Mouse (Mus musculus): ENCODE measurements around the gene Parg.
"Not testable (repeated sequence)": the region's sequence is repeated elsewhere in the genome, so short reads cannot be mapped to it uniquely, and the experiment has no call there.

Parg gene

DNA sequence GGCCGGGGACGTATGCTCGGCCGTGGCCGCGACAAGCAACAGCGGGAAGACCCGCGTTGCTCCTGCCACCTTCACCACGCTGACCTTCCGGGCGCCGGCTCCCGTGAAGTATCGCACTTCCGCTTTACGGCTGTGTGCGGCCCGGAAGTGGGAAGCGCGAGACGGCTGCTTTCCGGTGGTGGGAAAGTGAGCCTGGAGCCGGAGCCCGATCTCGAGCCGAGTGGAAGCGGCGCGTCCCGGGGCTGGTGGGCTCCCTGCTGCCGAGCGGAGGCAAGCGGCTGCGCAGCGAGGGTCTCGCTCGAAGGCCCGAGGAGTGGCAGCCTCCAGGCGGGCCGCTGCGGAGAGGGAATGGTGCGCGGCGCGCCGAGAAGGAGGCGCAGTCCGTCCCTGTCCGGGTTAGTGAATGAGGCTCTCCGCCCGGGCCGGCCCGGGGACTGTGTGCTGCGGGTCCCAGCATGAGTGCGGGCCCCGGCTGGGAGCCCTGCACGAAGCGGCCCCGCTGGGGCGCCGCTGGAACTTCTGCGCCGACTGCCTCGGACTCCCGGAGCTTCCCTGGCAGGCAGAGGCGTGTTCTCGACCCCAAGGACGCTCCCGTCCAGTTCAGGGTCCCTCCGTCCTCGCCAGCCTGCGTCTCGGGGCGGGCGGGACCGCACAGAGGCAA lies at the start of gene Parg, which contains the start of gene Timm23:
Gene Parg, plus strand, starts transcription at position 159 of the 661 bp plus-strand sequence.
Gene Timm23, minus strand, starts transcription at position 108 of the 661 bp plus-strand sequence.
- DNase-seq (ENCODE audit: low read depth, low spot score): peak; percentile 90

DNA sequence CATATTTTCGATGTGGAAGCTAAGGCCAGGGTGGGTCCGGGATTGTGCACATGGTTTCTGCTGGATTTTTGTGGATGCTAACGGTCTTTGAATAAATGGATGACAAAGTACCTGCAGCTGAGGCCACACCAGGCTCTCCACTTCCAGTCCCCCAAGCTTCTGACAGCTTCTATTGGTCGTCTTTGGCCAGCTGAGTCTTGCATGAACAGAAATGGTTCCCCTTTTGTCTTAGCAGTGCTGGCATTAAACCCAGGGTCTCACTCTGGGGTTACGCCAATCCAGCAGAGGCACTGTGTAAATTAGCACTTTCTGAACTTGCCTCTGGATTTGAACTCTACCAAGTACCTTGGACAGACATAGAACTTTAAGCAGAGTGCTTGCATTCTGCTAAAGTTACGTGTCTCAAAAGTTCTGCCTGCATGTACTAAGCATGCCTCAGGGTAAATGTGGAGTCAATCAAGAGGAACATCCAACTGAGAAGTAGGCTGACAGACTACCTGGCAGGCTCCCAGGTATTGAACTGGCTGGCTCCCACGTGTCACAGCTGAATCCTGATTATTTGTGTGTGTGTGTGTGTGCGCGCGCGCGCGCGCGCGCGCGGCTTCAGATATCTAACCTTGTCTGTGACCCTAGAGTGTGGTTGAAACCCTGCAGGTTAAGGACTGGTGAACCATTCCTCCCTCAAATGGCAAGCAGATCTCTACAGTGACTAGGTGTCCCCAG lies 49.3 kb upstream of the Parg start:
- no peak for DNase-seq (ENCODE audit: low read depth, low spot score)

DNA sequence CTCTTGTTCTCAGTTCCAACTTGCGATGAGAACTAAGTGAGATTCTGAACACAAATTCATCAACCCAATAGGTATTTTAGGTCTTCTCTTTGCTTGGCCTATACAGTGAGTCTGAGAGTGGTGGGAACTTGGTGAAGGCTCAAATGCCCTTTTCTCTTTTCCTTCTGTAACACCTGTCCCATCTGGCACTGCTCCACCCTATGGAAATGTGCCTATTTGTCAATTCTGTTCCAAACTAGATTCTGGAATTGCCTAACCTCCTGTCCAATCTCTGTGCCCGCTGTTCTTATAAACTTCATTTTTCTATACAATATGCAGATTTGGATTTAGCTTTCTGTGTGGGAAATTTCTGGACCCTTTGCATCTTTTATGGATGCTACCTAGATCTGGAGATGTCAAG lies 48.6 kb upstream of the Parg start:
- no peak for DNase-seq (ENCODE audit: low read depth, low spot score)

DNA sequence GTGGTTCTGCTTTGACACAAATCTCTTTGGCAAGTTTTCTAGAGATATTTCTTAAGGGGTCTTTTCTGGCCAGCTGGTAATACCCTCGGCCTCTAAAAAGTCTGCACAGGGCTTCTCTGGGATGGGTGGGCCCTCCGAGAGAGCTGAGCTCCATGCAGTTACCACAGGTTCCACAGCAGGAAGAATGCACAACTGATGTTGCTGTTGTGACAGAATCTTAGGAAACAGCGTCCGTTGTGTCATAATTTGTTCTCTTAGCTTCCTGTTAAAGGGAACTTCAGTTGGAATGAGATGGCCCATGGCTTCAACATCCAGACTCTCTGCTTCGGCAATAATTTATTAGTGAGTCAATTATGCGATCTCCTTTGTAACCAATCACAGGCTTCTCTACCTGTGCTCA lies 47.0 kb upstream of the Parg start:
- DNase-seq (ENCODE audit: low read depth, low spot score): no peak

DNA sequence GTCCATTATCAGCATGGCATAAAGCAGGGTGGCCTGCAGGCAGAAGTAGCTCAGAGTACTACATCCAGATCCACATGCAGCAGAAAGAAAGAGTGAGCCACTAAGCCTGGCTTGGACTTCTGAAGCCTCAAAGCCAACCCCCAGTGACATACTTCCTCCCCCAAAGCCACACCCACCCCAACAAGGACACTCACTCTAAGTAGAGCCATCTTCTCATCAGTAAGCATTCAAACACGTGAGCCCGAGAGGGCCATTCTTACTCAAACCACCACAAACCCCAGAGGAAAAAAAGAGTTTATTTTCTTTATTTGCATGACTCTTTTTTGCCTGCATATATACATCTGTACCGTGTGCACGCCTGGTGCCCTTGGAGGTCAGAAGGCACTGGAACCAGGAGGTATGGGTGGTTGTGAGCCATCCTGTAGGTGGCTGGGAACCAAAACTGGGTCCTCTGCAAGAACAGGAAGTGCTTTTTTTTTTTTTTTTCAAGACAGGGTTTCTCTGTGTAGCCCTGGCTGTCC lies 42.5 kb upstream of the Parg start:
- DNase-seq (ENCODE audit: low read depth, low spot score): peak; percentile 22

DNA sequence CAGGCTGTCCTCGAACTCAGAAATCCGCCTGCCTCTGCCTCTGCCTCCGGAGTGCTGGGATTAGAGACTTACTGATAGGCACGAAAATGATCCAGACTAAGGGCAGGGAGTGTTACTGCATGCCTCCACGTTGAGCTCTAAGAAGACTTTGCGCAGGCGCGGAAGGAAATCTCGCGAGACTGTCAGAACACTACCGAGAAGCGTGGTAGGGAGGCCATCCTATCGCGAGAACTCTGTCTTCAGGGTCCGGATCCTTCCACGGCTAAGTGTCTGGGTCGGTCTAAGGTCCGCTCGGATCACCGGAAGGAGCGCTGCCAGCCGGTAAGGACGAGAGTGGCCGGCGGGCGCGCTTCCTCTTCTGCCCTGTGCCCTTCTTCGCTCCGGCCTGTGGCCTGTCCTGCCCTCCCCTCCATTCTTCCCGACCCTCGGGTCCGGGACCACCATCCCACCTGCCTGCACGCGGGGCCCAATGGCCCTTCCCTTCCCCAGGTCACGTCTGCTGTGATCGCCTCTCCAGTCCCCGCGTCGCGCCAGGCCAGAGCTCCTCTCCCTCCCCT lies 42.0 kb upstream of the Parg start, which contains the start of gene Ncoa4:
Gene Ncoa4, plus strand, starts transcription at position 176 of the 557 bp plus-strand sequence.
- peak; percentile 99 for DNase-seq (ENCODE audit: low read depth, low spot score)

DNA sequence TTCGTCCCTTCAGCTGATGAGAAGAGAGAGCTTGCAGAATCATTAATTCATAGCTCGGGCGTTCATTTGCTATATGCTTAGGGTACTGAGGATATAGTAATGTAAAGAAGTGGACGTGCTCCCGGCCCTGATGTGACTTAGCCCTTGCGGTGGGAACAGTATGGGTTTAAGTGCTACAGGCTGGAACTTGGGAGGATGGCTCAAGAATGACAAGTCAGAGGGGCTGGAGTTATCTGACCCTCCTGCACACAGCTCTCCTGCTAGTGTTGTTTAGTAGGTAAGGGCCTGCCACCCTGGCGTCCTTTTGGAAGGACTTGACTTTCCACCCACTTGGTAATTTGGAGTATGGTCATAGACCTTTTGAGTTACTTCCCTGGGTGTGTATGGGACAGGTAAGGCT lies 41.2 kb upstream of the Parg start:
- DNase-seq (ENCODE audit: low read depth, low spot score): no peak

DNA sequence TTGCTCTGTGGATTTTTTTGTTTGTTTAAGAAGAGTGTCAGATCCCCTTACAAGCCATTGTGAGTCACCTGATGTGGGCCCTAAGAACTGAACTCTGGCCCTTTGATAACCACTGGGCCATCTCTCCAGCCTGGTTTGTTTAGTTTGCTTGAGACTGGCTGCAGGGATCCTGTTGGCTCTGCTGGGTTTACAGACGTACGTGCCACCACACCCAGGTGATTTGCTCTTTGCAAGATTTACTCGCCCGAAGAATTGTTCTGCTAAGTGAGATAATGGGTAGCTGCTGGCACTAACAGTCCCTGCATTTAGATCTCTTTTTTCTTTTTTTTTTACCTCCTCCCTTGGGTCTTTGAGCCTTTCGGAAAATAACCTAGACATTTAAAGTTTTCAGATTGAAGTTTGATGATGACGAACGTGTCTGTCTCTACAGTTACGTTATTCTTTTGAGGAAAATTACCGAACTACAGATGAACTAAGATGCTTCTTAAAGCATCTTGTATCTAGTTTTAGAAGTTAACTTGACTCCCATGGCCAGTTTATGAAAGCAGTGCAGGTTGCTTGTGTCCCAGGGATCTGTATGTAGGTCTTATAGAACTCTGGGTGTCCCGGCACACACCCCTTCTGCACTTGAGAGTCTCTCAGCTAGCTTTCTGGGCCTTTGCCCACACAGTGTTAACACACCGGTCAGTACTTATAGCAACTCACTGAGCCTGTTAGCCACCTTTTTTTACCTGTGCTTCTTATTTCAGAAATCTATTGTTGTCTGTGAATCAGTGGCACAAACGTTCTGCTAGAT lies 40.5 kb upstream of the Parg start:
- no peak for DNase-seq (ENCODE audit: low read depth, low spot score)

DNA sequence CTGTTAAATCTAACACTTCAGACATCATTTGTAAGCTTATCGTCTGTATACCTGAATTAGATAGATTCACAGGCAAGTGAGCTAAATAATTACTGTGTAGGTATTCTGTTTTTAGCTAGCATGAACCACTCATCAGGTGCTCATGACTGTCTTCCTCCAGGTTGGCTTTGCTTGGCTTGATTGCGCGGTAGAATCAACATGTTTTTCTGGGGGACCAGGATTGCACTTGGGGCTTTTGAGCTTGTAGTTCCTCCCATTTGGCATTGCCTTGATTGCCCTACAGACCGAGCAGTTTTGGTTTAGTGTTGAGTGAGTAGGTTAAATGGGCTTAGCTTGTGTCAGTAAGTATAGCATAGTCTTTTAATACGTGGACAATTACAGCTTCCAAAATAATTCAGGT lies 39.5 kb upstream of the Parg start:
- no peak for DNase-seq (ENCODE audit: low read depth, low spot score)

DNA sequence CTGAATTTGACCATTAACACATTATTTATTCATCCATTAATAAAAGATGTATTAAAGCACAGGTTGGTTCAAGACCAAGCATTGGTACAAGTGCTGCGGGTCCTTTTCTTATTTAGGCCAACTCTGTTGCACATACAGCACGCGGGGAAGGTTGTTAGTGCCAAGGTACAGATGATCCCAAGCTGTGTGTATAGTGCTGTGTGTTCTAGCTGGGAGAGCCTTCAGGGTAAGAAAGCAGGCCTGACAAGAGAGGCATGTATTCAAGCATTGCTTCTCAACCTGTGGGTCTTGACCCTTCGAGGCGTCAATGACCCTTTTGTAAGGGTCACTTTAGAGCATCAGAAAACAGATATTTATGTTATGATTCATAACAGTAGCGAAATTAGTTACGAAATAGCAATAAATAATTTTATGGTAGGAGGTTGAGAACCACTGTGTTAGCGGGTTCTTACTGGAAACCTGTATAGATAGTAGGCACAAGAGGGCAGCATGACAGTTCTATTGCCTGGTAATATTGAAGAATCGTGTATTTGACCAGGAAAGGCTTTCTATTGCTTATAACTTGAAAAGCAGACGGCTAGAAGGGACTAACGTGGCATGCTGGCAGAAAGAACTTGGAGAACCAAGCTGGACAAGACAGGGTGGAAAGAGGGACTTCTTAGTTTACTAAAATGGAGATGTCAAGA lies 38.4 kb upstream of the Parg start:
- no peak for DNase-seq (ENCODE audit: low read depth, low spot score)

DNA sequence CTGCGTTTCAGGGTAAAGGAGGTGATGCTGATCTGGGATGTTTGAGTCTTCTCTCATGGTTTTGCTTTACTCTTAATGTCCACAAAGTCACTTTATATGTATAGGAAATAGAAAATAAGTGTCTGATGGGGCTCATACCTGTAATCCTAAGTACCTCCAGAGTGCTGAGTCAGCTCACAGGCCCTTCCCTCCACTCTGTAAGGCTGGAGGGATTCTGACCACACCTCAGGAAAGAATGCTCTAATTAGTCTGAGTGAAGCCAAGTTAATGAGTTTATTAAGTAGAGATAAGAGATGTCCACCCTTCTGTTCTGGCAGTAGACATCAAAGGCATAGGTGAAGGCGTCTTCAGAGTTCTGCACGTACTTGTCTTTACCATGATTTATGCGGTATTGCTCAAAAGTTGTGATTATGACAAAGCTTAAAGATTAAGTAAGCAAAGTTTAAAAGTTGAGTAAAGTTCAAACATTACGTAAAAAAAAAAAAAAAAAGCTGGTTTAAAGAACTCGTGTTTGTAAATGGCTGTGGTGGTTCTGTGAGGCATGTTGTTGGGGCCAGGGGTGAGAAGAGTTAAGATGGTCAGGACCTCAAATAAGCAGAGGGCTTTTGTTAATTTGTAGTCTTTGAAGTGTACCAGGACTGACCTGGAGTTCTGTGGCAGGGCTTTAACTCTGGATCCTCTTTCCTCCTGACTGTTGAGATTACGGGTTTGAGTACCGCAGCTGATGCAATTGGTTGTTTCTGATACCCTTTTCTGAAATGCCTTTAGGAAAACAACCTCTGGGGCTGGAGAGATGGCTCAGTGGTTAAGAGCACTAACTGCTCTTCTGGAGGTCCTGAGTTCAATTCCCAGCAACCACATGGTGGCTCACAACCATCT lies 37.3 kb upstream of the Parg start:
- no peak for DNase-seq (ENCODE audit: low read depth, low spot score)

DNA sequence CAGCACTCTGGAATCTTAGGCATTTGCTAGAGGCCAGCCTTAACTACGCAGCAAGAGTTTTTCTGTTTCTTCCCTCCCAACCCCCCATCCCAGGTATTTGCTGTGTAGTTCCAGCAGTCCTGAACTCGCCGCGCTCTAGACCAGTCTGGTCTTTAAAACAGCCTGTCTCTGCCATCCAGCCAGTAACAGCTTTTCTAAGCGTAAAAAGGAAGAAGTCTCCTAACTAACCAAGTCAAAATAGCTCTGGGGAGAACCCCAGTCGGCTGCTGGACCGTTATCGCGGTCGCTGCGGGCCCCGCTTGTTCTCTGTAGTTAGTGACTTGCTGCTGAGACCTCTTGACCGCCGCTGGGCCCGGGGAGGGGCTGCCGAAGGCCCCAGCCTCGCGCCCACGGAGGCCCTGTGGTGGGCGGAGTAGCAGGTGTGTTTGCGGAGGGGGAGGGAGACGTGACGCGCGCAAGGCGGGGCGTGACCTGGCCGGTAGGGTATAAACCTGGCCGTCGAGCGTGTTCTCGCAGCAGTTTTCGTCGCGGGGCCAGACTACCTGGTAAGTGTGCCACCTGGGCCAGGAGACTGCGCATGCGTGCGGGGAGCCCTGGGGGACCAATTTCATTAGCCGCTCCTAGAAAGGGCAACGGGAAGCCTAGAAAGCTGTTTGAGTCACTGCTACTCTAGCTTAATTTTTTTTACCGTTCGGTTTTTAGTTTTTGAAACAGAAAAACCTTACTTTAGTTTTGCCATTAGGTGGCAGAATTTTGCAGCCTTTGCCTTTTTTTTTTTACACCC lies 36.3 kb upstream of the Parg start:
- DNase-seq (ENCODE audit: low read depth, low spot score): peak; percentile 76

DNA sequence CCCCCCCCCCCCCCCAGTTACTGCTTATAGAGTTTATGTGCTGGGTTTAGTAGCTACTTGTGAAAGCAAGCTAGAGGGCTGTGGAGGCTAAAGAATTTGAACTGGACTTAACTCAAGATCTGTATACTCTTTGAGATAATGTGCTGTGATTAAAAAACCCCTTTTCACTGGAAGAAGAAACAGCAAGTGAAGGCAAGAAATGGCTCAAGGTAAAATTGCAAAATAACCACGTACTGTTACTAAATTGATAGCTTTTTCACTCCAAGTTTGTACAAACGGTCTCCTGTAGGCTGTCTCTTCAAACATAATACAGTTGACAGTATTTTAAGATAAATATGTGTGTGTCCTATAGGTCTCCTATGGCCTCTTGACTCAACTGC lies 35.7 kb upstream of the Parg start:
- DNase-seq (ENCODE audit: low read depth, low spot score): no peak

DNA sequence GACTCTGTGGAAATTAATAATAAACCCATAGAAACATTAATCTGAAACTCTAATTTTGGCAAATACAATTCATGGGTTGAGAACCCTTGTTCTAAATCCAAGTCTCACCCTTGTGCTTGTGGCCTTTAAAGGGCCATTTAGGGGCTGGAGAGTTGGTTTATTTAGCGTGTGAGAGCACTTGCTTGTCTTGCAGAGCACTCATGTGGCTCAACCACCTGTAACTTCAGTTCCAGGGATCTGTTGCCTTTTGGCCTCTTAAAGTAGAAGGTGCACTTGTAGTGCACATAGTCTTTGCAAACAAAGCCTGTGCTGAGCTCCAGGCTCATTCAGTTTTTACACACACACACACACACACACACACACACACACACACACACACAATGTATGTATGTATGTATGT lies 34.9 kb upstream of the Parg start:
- no peak for DNase-seq (ENCODE audit: low read depth, low spot score)

DNA sequence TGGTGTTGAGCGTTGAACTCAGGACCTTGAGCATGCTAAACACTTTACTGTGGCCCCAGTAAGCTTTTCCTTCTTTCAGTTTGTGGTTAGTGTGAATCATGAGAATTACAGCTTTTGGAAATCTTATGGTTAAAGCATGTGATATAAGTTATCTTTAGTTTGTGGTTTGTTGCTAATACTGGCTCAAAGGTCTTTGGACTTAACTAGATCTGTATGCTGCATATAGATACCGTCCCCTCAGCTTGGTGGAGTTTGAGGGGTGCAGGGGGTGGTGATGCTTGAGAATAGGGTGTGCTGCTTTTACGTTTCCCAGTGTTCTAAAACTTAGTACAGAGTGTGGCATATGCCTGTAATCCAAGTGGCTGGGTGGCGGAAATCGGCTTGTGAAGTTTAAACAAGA lies 34.4 kb upstream of the Parg start:
- DNase-seq (ENCODE audit: low read depth, low spot score): no peak

DNA sequence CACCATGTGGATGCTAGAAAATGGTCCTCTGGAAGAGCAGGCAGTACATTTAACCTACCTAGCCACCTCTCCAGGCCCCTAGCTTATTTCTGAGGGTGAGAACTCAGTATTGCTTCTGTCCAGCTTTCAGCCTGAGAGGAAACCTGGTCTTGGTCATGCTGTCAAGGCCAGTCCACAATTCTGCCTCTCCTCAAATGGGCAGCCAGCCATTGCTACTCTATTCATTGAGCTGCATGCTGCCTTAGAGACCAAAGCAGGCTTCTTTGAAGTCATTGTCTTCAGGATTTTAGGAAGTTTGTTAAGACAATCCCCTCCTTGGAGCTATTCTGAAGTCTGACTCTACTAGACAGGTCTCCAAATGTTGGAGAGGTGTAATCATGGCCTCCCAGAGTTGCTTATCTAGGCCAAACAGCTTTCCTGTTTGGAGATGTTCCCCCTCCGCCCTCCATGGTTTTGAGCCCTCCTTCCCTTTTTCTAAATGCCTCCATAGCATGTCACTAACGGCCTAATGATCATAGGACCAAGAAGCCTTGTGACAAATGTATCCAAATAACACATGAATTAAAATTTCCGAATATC lies 33.0 kb upstream of the Parg start:
- DNase-seq (ENCODE audit: low read depth, low spot score): no peak

DNA sequence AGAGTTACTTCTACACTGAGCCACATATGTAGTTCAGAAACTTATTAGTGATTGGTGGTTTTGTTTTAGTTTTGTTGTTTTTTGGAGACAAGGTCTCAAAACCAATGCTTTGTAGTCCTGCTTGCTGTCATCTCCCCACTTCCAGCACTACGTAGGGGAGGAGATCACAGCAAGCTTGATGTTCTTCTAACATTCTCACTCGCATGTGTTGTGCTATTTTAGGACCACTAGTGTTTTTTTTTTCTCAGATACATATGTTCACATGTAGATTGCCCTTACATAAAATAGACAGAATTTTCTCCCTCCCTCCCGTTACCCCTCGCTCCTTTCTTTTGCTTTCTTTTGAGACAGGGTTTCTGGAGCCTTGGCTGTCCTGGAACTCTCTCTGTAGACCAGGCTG lies 31.6 kb upstream of the Parg start:
- DNase-seq (ENCODE audit: low read depth, low spot score): no peak

DNA sequence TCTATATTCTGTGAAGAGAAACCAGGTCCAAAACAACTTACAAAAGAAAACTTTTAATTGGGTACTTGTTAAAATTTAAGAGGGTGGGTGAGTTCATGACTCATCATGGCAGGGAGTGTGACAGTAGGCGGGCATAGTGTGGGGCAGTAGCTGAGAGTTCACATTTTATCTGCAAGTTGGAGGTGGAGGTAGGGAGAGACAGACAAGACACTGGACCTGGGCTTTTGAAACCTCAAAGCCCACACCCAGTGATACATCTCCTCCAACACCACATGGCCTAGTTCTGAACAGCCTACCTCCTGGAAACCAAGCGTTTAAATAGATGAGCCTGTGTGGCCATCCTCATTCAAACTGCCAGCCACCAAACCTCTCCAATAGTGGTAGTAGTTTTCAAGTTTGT lies 26.4 kb upstream of the Parg start:
- DNase-seq (ENCODE audit: low read depth, low spot score): no peak

DNA sequence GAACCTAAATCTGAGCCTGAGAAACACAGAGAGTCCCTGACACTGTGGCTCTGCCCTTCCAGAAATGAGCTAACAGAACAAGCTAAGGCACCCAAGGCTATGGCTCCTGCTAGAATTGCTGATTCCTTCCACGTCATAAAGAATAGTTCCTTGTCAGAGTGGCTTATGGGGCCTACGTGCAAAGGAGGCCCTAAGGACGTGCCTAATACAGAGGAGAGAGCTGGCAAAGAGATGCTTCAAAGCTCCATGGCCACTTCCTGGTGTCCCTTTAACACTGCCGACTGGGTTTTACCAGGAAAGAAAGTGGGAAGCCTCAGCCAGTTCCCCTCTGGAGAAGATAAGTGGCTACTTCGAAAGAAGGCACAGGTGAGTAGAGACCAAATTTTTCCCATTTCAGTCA lies 25.2 kb upstream of the Parg start:
- DNase-seq (ENCODE audit: low read depth, low spot score): not testable (repeated sequence)
